Mouse (Mus musculus) heart, postnatal 36 days (tissue): ENCODE data around the gene Rel. TPM values are rescaled to one million over a fixed set of nuclear protein-coding genes. Genes with fewer than 3 reads are reported as not detected.
"Not testable (repeated sequence)": the region's sequence is repeated elsewhere in the genome, so short reads cannot be mapped to it uniquely, and the experiment has no call there.

Source experiments
- DNase-seq, 2 experiments: peaks; one replicate each; pipeline ENCODE4 v3.0.0; 2021 to 2022
- intact Hi-C: fragments of 180-260 bp; cut with DNase I; formaldehyde crosslinking; loops from one replicate; pipeline ENCODE4 v1.15.1; 2025
- total RNA-seq, 2 experiments: library from RNA; stranded (reverse); gene quantifications; 2 replicates each; pipeline ENCODE4 v1.2.3; 2021

The Rel gene
- 1 to 10 TPM; 8.1 to 8.5 TPM for total RNA-seq

GRCm38 (mm10) chr11:23770760-23771506, at the start of gene Rel:
Gene Rel, minus strand, starts transcription at chr11:23770970.
- intact Hi-C loops, result loop anchor here (2.0 to 5.0 kb wide), 3 partner anchors 104 to 274 kb away; partner anchors contain the start of genes 0610010F05Rik and Ahsa2
- peak; percentile 92 to 97 for DNase-seq

- DNase-seq, result no peak
- intact Hi-C loops, result no loop called here
Observed at GRCm38 (mm10) chr11:23818745-23819144, 48.0 kb upstream of the Rel start.

- intact Hi-C loops, result no loop called here
- DNase-seq, result no peak
Observed at GRCm38 (mm10) chr11:23810741-23811140, 40.0 kb upstream of the Rel start.

- DNase-seq, result no peak
- intact Hi-C loops, result no loop called here
Observed at GRCm38 (mm10) chr11:23805716-23806115, 34.9 kb upstream of the Rel start.

- no peak for DNase-seq
- intact Hi-C loops, result no loop called here
Observed at GRCm38 (mm10) chr11:23803136-23803535, 32.4 kb upstream of the Rel start.

DNA sequence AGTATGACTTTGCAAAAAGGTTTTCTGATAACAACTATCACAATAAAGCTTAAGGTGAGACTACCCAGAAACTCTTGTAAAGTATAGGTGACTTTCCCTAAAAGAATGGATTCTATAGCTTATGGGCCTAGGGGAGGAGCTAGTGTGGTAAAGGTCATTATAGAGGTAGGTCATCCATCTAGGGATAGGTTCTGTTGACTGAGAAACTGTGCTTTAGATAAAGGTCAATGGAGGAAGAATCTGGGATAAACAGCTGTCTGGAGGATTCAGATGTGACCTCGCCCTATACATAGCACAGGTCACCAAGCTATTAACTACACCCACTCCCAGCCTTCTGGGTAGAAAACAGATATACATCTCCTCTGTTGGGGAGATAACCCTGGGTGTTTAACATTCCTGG, 31.5 kb upstream of the Rel start:
- DNase-seq, result no peak
- intact Hi-C loops, result no loop called here

- intact Hi-C loops, result no loop called here
- no peak for DNase-seq
Observed at GRCm38 (mm10) chr11:23801851-23802250, 31.1 kb upstream of the Rel start.

DNA sequence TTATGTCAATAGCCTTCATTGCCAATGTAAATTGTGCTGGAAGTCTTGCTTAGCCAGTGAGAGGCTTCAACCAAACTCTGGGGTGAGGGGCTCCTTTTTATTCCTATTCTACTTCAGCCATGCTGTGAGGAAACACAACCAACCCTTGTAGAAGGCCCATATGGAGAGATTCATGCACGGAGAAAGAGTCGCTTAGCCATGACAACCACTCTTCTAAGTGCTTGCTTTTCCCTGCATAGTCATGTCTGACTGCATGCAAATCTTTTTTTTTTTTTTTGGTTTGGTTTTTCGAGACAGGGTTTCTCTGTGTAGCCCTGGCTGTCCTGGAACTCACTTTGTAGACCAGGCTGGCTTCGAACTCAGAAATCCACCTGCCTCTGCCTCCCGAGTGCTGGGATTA, 12.9 kb upstream of the Rel start:
- intact Hi-C loops, result not testable (repeated sequence)

GRCm38 (mm10) chr11:23783085-23783484, 12.3 kb upstream of the Rel start:
- intact Hi-C loops, result no loop called here
- no peak for DNase-seq

More for the DNA sequence above, 12.9 kb upstream of the Rel start:
- not testable (repeated sequence) for DNase-seq

GRCm38 (mm10) chr11:23782038-23782437, 11.3 kb upstream of the Rel start:
- DNase-seq, result no peak
- intact Hi-C loops, result no loop called here

GRCm38 (mm10) chr11:23778787-23779201, 8.0 kb upstream of the Rel start:
- intact Hi-C loops, result no loop called here
- DNase-seq, result no peak

- intact Hi-C loops, result loop anchor here (5.0 kb wide), 2 partner anchors 140 to 275 kb away; partner anchors contain the start of genes 0610010F05Rik and Ahsa2
- peak in 1 of 2 experiments; percentile 2 for DNase-seq
Observed at GRCm38 (mm10) chr11:23772471-23772870, 1.7 kb upstream of the Rel start.

DNA sequence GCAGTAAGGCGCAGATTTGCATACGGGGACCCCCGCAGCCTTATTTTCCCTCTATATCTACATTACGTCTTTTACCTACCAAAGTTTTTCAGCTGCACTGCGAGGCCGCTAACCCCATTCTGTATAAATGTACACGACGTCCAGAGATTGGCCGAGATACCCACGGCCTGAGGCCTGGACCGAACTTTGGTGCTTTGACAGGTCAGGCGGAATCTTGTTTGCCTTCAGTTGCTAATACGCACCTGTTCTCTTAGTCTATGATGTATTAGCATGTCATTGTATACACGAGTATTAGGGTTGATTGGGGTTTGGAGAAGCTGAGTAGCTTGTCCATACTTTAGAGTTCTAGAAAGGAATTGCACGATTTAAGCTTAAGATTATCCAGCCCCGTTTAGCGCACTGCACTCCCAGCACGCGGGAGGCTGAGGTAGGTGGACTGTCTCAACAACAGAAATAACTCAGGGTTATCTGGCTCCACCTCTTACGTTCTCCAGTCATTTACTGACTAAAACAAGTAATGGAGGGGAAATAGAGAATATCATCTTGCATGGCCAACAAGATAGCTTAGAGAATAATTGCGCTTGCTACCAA, 832 bp upstream of the Rel start:
- intact Hi-C loops, result loop anchor here (2.0 to 5.0 kb wide), 3 partner anchors 105 to 274 kb away; partner anchors contain the start of genes 0610010F05Rik and Ahsa2
- no peak for DNase-seq

- intact Hi-C loops, result loop anchor here (2.0 to 5.0 kb wide), 3 partner anchors 104 to 273 kb away; partner anchors contain the start of genes 0610010F05Rik and Ahsa2
Observed at GRCm38 (mm10) chr11:23770510-23770759, 335 bp downstream of the Rel start.

GRCm38 (mm10) chr11:23769686-23770509, 872 bp downstream of the Rel start:
- intact Hi-C loops, result loop anchor here (2.0 to 5.0 kb wide), 3 partner anchors 103 to 273 kb away; partner anchors contain the start of genes 0610010F05Rik and Ahsa2
- peak; percentile 29 to 41 for DNase-seq

More at GRCm38 (mm10) chr11:23770510-23770759, 335 bp downstream of the Rel start:
- DNase-seq, result no peak

DNA sequence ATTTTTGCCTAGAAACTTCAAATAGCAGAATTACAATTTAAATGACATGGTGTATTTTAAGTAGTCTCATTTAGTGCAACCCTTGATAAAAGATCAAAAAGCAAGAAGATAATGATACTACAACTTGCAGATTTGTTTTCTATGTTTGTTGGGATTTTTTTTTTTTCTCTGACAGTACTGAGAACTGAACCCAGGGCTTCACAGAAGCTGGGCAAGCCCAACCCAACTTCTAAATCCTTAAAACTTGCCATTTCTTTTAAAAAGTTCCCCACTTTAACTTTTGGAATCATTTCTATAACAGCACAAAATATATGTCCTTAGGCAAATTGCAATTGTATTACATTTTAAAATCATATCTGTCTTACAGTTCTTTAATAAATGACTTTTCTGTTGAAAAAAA, 1.7 kb downstream of the Rel start:
- intact Hi-C loops, result no loop called here

DNA sequence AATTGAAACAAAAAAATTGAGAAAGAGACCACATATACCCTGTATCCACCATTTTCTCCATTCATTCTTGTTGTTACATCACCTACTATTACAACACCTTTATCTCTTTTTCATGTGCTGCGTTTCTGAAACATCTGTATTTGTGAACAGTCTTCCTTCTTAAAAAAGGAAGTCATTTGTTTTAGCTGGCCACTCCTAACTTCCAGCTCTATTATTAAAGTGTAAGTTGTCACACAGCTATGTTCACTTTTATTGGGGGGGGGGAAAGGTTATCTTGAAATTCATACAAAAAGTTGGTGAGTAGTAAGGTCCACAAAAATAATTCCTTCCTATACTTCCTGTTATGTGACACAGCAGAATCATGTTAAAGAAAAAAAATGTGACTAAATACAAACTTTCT, 2.8 kb downstream of the Rel start:
- no peak for DNase-seq
- intact Hi-C loops, result no loop called here

More for the DNA sequence above, 1.7 kb downstream of the Rel start:
- no peak for DNase-seq

DNA sequence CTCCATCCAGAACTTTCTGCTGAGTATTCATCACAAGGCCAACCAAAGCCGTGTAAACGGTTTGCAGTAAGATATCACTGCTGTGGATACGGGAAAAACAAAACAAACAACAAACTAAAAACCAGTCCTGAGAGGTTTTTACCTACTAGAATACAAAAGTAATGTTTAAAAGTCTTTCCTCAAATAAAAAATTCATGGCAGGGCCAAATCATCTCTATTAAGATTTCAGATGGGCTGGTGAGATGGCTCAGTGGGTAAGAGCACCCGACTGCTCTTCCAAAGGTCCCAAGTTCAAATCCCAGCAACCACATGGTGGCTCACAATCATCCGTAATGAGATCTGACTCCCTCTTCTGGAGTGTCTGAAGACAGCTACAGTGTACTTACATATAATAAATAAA, 3.4 kb downstream of the Rel start:
- intact Hi-C loops, DNase-seq: not testable (repeated sequence)

DNA sequence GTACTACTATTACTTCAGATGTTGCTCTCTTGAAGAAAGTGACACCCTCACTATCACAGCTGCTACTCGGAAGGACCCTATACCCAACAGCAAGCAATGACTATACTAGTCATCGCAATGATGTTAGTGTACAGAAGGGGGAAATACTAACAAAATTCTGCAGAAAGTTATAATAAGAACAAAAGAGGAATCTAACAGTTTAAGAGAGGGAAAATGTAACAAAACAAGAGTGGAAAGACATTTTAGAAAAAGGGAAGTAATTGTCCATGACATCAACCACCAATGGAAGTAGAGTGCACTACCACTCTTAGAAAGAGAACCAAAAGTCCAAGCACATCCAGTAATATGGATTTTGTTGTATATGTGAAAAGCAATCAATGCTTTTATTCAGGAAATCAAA, 8.1 kb downstream of the Rel start:
- no peak for DNase-seq
- intact Hi-C loops, result no loop called here

DNA sequence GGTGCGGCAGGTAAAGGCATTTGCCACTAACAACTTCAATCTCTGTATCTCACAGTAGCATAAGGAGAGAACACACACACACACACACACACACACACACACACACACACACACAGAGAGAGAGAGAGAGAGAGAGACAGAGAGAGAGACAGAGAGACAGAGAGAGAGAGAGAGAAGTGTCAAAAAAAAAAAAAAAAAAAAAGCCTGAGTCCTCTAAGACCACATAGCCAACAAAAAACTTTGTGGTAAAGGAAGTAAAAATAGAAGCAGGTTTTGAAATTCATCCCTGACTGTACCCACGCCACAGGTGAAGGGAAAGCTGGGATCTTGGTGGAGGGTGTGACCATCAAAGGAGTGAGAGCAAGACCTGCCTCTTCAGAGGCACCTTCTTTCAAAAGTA, 12.6 kb downstream of the Rel start:
- DNase-seq, result no peak
- intact Hi-C loops, result no loop called here

- no peak for DNase-seq
- intact Hi-C loops, result no loop called here
Observed at GRCm38 (mm10) chr11:23754329-23754728, 16.4 kb downstream of the Rel start.
